Mouse (Mus musculus) midbrain, embryonic 14.5 days (tissue): ENCODE results near the gene Rnf220. TPM values are rescaled to one million over a fixed set of nuclear protein-coding genes. Genes with fewer than 3 reads are reported as not detected.
A peak's percentile ranks its signal among the peaks of the same experiment; 100 is the strongest.

ENCODE experiments used
- ATAC-seq: fragments of 200-750 bp; cut with Nextera tagmentation; 2 replicates; pipeline ENCODE4 v1.8.0; 2017; ENCODE audit warnings: moderate number of reproducible peaks, moderate library complexity; ENCODE audit not compliant: low FRiP score, low TSS enrichment
- DNase-seq: peaks from one replicate; pipeline ENCODE4 v3.0.0-alpha.2; 2015
- H3K27ac ChIP-seq: fragments of 300-500 bp; sonication (generic); replicated peaks from 2 replicates; pipeline ENCODE4 v1.5.1; 2014; ENCODE audit warnings: mild to moderate bottlenecking, low read depth, low read length, moderate library complexity
- H3K27me3 ChIP-seq: fragments of 300-500 bp; sonication (generic); 2 replicates; pipeline ENCODE4 v1.6.1; 2014; ENCODE audit warnings: low read length, control low read depth, mixed read lengths; ENCODE audit not compliant: control insufficient read depth, insufficient read depth
- H3K36me3 ChIP-seq: fragments of 300-500 bp; sonication (generic); 2 replicates; pipeline ENCODE4 v1.6.1; 2014; ENCODE audit warnings: low read length, control low read depth; ENCODE audit not compliant: control insufficient read depth, insufficient read depth
- H3K4me1 ChIP-seq: fragments of 300-500 bp; sonication (generic); 2 replicates; pipeline ENCODE4 v1.6.1; 2014; ENCODE audit warnings: mild to moderate bottlenecking, antibody characterized with exemption, low read length, control low read depth; ENCODE audit not compliant: control insufficient read depth, insufficient read depth
- H3K4me2 ChIP-seq: fragments of 300-500 bp; sonication (generic); 2 replicates; pipeline ENCODE4 v1.6.1; 2014; ENCODE audit warnings: mild to moderate bottlenecking, low read length, moderate library complexity
- H3K4me3 ChIP-seq: fragments of 300-500 bp; sonication (generic); replicated peaks from 2 replicates; pipeline ENCODE4 v1.5.1; 2014; ENCODE audit warnings: low read depth, low read length
- H3K9ac ChIP-seq: fragments of 300-500 bp; sonication (generic); replicated peaks from 2 replicates; pipeline ENCODE4 v1.6.1; 2014; ENCODE audit warnings: mild to moderate bottlenecking, low read length, moderate library complexity
- H3K9me3 ChIP-seq: fragments of 300-500 bp; sonication (generic); 2 replicates; pipeline ENCODE4 v1.6.1; 2016; ENCODE audit warnings: low read length, control low read depth, mixed read lengths; ENCODE audit not compliant: control insufficient read depth
- WGBS: fragments of 180-500 bp; shearing (Covaris S2); extraction: QIAGEN DNeasy Blood & Tissue Kit; methylation state at CpG from one replicate; pipeline ENCODE4 v1.1.7; 2014; 5-methylcytosine and 5-hydroxymethylcytosine counted together
- polyA plus RNA-seq: library from polyadenylated mRNA; unstranded; fragments of >200 nt; fragmentation: Nextera tagmentation; extraction: Ambion mirVana; gene quantifications from 2 replicates; pipeline ENCODE4 v1.2.1, GENCODE M21; 2014

Rnf220 gene
- polyA plus RNA-seq, 1 experiment from 2014 or later, result 103 TPM

GRCm38 (mm10) chr4:117484256-117485044 lies 12.4 kb downstream of the Rnf220 start:
- Histone ChIP-seq H3K27me3 (peaks cover 71% of the 10 kb centered on the region), H3K9me3 (no peaks in the 10 kb centered on the region), H3K4me1 (peaks cover 7% of the 10 kb centered on the region), H3K36me3 (no peaks in the 10 kb centered on the region), H3K9ac (peak overlapping the region; percentile 49), H3K4me3 (peak overlapping the region; percentile 41), H3K27ac (peak overlapping the region; percentile 70), H3K4me2 (peak overlapping the region; percentile 86)
- peak; percentile 89 for ATAC-seq
- DNase-seq, result peak; percentile 88
- under 1% methylated on average over 69 of the region's 69 CpGs for WGBS

- Histone ChIP-seq H3K4me1 (peaks cover 7% of the 10 kb centered on the region), H3K27ac (no peak overlapping the region; the same call in 1 of the 2 replicates), H3K4me2 (peak overlapping the region; percentile 86), H3K27me3 (peaks cover 67% of the 10 kb centered on the region; the same call in 1 of the 2 replicates), H3K36me3 (no peaks in the 10 kb centered on the region), H3K9ac (peak overlapping the region; percentile 49), H3K9me3 (no peaks in the 10 kb centered on the region), H3K4me3 (peak overlapping the region; percentile 41)
- no peak for ATAC-seq
- DNase-seq, result no peak
- WGBS, result under 1% methylated on average over 15 of the region's 15 CpGs
Measured at GRCm38 (mm10) chr4:117483931-117484255, 13.0 kb downstream of the Rnf220 start.

- Histone ChIP-seq H3K36me3 (no peaks in the 10 kb centered on the region), H3K27ac (no peak overlapping the region), H3K9ac (no peak overlapping the region), H3K4me1 (peaks cover 7% of the 10 kb centered on the region), H3K27me3 (peaks cover 58% of the 10 kb centered on the region), H3K4me3 (no peak overlapping the region), H3K4me2 (no peak overlapping the region), H3K9me3 (no peaks in the 10 kb centered on the region)
- DNase-seq (no peak), ATAC-seq (no peak)
- 81% methylated on average over 5 of the region's 5 CpGs for WGBS
Measured at GRCm38 (mm10) chr4:117482103-117482502, 14.7 kb downstream of the Rnf220 start.

- no peak for DNase-seq
- Histone ChIP-seq H3K27ac (no peak overlapping the region), H3K9me3 (no peaks in the 10 kb centered on the region), H3K27me3 (peaks cover 46% of the 10 kb centered on the region), H3K4me3 (no peak overlapping the region), H3K4me1 (peaks cover 7% of the 10 kb centered on the region), H3K4me2 (no peak overlapping the region), H3K9ac (no peak overlapping the region), H3K36me3 (no peaks in the 10 kb centered on the region)
- 20% methylated on average over 11 of the region's 11 CpGs for WGBS
- ATAC-seq, result no peak
Measured at GRCm38 (mm10) chr4:117480611-117481445, 16.0 kb downstream of the Rnf220 start.

- H3K9ac ChIP-seq, result no peak overlapping the region
- no peaks in the 10 kb centered on the region for H3K36me3 ChIP-seq
- H3K27ac ChIP-seq, result no peak overlapping the region
- H3K9me3 ChIP-seq, result no peaks in the 10 kb centered on the region
- peaks cover 7% of the 10 kb centered on the region for H3K4me1 ChIP-seq
- H3K27me3 ChIP-seq, result peaks cover 37% of the 10 kb centered on the region
- DNase-seq (no peak), ATAC-seq (no peak)
- WGBS, result 56% methylated on average over 6 of the region's 6 CpGs
- no peak overlapping the region for H3K4me2 ChIP-seq
- no peak overlapping the region for H3K4me3 ChIP-seq
Measured at GRCm38 (mm10) chr4:117479951-117480350, 16.9 kb downstream of the Rnf220 start.

- Histone ChIP-seq H3K4me2 (no peak overlapping the region), H3K27me3 (peaks cover 32% of the 10 kb centered on the region), H3K27ac (no peak overlapping the region), H3K9ac (no peak overlapping the region), H3K4me3 (no peak overlapping the region), H3K9me3 (no peaks in the 10 kb centered on the region), H3K36me3 (no peaks in the 10 kb centered on the region), H3K4me1 (no peaks in the 10 kb centered on the region)
- DNase-seq, result no peak
- 80% methylated on average over 15 of the region's 15 CpGs for WGBS
- no peak for ATAC-seq
Measured at GRCm38 (mm10) chr4:117478101-117478673, 18.7 kb downstream of the Rnf220 start.

GRCm38 (mm10) chr4:117477401-117477800 lies 19.5 kb downstream of the Rnf220 start:
- H3K27ac ChIP-seq, result no peak overlapping the region
- no peak overlapping the region for H3K4me2 ChIP-seq
- WGBS, result 62% methylated on average over 5 of the region's 5 CpGs
- H3K9ac ChIP-seq, result no peak overlapping the region
- ATAC-seq, result no peak
- no peaks in the 10 kb centered on the region for H3K36me3 ChIP-seq
- H3K9me3 ChIP-seq, result no peaks in the 10 kb centered on the region
- no peak for DNase-seq
- peaks cover 26% of the 10 kb centered on the region for H3K27me3 ChIP-seq
- H3K4me3 ChIP-seq, result no peak overlapping the region
- no peaks in the 10 kb centered on the region for H3K4me1 ChIP-seq

GRCm38 (mm10) chr4:117476777-117477176 lies 20.1 kb downstream of the Rnf220 start:
- H3K36me3 ChIP-seq, result no peaks in the 10 kb centered on the region
- no peak overlapping the region for H3K27ac ChIP-seq
- no peak overlapping the region for H3K4me2 ChIP-seq
- WGBS, result 75% methylated on average over 4 of the region's 4 CpGs
- H3K4me3 ChIP-seq, result no peak overlapping the region
- H3K9me3 ChIP-seq, result no peaks in the 10 kb centered on the region
- ATAC-seq, result no peak
- peaks cover 20% of the 10 kb centered on the region for H3K27me3 ChIP-seq
- H3K9ac ChIP-seq, result no peak overlapping the region
- no peak for DNase-seq
- no peaks in the 10 kb centered on the region for H3K4me1 ChIP-seq
